Mouse (Mus musculus): ENCODE results near the gene Zfp988. TPM values are rescaled to one million over a fixed set of nuclear protein-coding genes. Genes with fewer than 3 reads are reported as not detected.
A peak's percentile ranks its signal among the peaks of the same experiment; 100 is the strongest.
"Not testable (repeated sequence)": the region's sequence is repeated elsewhere in the genome, so short reads cannot be mapped to it uniquely, and the experiment has no call there.

Zfp988 gene
- under 1 TPM; 0.19 to 0.30 TPM for total RNA-seq (2021)

DNA sequence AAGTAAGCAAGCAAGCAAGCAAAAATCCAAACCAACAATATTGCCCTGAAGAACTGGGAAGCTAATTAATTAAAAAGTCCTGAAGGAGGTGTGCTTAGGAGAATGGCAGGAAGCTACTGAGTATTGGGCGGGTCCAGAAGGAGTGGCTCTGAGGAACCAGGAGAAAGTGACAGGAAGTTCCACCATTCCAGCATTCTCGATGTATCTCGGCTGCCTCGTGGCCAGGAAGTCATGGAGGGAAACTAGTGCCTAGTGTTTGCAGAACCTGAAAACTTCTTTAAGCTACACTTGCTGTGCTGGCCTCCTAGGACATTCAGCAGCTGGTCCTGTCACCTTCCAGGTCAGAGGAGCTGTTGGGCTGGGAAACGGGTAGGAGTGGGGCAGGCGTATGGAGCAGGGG is at the start of gene Zfp988:
TSS of gene Zfp988 (plus strand) at position 239 of the 400 bp plus-strand sequence.
- intact Hi-C loops (cut with DNase I); DNase-seq (ENCODE audit: extremely low spot score in 1 of 2, low spot score in 2 of 2): not testable (repeated sequence)

DNA sequence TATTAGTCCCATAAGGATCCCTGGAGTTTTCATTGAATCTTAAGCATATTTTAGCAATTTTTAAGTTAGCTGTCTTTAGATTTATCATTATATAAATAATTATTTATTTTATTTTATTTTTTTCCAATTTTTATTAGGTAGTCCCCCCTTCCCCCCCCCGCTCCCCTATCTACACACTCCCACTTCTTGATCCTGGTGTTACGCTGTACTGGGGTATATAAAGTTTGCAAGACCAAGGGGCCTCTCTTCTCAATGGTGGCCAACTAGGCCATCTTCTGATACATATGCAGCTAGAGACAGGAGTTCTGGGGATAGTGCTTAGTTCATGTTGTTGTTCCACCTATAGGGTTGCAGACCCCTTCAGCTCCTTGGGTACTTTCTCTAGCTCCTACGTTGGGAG is 42.8 kb upstream of the Zfp988 start:
- DNase-seq (ENCODE audit: extremely low spot score in 1 of 2, low spot score in 2 of 2); intact Hi-C loops (cut with DNase I): not testable (repeated sequence)

DNA sequence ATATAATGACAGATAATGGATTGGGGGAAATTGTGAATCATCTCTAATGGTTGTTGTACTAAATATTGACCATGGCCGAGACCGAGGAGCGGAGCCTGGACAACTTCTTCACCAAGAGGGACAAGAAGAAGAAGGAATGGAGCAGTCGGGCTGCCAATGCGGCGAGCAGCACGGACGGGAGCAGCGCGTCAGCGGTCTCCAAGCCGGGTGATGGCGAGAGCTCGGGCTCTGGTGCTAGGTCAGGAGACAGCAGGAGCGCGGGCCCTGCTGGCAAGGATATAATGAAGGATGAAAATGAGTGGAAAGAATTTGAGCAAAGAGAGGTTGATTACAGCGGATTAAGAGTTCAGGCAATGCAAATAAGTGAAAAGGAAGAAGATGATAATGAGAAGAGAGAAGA is 38.2 kb upstream of the Zfp988 start:
- intact Hi-C loops (cut with DNase I), result not testable (repeated sequence)

DNA sequence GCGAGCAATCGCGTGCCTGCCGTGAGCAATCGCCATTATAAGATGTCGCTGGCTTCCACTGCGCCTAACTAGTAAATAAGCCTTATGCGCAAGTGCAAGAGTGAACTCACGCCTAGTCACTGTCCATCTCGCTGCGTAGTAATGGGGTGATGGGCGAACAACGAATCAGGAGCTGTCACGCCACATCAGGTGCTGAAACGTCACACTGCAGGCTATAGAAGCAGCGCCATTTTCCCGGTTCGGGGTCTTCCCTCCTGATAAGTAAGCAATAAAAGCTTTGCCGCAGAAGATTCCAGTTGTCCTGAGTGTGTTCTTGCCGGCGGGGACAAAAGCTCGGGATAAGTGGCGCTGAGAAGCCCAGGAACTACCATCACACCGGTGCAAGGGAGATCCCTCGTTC is 36.7 kb upstream of the Zfp988 start:
- DNase-seq (ENCODE audit: extremely low spot score in 1 of 2, low spot score in 2 of 2); intact Hi-C loops (cut with DNase I): not testable (repeated sequence)

More for the DNA sequence above, 38.2 kb upstream of the Zfp988 start:
- DNase-seq (ENCODE audit: extremely low spot score in 1 of 2, low spot score in 2 of 2), result not testable (repeated sequence)

- intact Hi-C loops (cut with DNase I); DNase-seq (ENCODE audit: extremely low spot score in 1 of 2, low spot score in 2 of 2): not testable (repeated sequence)
Measured at GRCm38 (mm10) chr4:147270026-147270425, 35.4 kb upstream of the Zfp988 start.

DNA sequence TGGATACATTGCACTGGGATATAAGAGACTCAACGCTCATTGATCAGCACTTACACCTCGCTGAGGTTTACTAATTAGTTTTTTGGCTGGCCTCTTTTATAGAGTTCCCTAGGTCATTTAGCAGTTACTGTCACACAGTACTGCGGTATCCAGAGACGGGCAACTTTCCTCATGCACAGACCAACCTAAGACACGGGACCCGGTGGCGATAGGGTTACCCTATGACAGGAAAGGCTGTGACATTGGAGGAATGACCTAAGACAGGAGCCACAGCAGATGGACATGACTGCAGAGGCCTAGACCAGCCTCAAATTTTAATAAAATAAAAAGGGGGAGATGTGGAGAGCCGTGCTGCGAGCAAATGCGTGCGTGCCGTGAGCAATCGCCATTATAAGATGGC is 33.9 kb upstream of the Zfp988 start:
- intact Hi-C loops (cut with DNase I), result not testable (repeated sequence)

DNA sequence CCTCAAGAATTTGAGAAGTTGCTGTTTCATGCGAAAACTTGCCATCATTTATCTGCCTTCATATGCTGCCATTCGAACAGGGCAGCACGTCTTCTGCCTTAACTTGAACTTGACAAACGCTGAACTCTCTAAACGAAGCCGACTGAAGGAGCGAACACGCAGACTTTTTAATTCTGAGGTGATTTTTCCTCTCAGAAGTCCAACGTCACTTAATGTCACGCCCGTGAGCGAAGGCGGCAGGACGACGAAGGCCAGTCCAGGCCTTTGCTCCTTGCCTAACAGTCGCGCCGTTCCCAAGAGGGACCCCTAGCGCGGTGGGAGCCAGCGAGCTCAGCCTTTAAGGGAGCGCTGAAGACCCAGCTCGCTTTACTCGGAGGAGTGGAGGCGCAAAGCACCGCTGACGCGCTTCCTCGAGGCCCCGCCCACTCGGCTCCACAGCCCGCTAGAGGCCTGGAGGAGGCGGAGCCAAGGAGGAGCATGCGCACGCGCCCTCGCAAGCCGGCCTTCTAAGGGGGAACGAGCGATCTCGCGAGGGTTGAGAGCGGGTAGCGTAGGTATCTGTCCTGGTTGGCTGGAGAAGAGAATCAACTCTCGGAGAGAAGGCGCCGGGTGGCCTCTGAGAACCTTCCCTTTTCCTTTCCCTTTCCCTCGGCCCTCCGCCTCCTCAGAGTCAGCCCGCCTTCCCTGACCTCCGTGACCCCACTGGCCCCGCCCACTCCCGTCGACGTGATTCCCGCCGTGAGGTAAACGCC is 30.3 kb upstream of the Zfp988 start:
- peak in 1 of 2 experiments; percentile 50 for DNase-seq (ENCODE audit: extremely low spot score in 1 of 2, low spot score in 2 of 2)
- intact Hi-C loops (cut with DNase I), result not testable (repeated sequence)

More for the DNA sequence above, 33.9 kb upstream of the Zfp988 start:
- DNase-seq (ENCODE audit: extremely low spot score in 1 of 2, low spot score in 2 of 2), result not testable (repeated sequence)

DNA sequence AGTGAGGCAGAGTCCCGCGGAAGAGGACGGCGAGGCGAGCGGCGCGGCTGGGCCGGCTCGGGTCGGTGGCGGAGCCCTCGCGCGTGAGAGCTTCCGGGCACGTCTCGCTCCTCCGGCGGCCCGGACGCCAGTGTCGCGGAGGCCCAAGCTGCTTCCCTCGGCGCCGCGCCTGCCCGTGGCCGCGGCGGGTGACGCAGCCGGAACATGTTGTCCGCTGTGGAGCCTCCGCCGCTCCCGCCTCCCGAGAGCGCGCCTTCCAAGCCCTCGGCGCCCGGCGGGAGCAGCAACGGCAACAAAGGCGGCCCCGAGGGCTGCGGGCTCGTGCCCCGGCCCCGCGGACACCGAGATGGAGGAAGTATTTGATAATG is 29.7 kb upstream of the Zfp988 start:
- DNase-seq (ENCODE audit: extremely low spot score in 1 of 2, low spot score in 2 of 2); intact Hi-C loops (cut with DNase I): not testable (repeated sequence)

DNA sequence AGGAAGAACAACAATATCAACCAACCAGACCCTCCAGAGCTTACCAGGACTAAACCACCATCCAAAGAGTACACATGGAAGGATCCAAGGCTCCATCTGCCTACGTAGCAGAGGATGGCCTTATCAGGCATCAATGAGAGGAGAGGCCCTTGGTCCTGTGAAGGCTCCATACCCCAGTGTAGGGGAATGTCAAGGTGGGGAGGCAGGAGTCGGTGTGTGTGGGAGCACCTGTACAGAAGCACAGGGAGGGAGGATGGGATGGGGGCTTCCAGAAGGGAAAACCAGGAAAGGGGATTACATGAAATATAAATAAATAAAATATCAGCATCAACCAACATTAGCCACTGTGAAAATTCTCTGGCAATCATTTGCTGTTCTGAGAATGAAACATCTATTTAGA is 25.1 kb upstream of the Zfp988 start:
- DNase-seq (ENCODE audit: extremely low spot score in 1 of 2, low spot score in 2 of 2), result peak in 1 of 2 experiments; percentile 25
- intact Hi-C loops (cut with DNase I), result not testable (repeated sequence)

DNA sequence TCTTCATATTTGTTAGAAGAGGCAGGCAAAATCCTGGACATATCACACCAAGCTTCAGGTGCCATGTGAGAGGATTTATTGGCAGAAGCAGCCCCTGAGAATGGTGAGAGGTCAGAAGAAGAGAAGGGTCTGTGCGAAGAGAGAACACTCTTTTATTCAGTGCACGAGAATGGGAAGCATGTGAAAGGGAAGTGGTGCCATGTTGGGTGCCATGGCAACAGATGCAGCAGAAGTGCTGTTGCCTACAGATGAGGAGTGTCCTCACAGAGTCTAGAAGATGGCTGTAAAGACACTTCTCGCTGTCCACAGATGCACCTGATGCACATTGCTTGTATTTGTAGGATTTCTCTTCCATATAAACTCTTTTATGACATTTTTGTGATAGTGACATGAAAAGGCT is 6.9 kb upstream of the Zfp988 start:
- DNase-seq (ENCODE audit: extremely low spot score in 1 of 2, low spot score in 2 of 2); intact Hi-C loops (cut with DNase I): not testable (repeated sequence)

DNA sequence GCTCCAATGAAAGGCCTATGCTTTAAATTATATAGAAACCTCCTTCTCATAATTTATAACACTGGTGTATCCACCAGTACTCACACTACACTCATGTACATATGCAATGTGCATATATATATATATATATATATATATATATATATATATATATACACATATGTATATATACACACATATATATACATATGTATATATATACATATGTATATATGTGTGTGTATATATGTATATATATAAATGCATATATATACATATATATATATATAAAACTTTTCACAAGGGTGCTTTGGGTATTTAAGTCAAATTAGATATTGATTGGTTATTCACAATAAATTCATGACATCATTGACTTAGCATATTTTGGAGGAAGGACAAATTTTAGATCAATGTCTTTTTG is 3.1 kb upstream of the Zfp988 start:
- DNase-seq (ENCODE audit: extremely low spot score in 1 of 2, low spot score in 2 of 2); intact Hi-C loops (cut with DNase I): not testable (repeated sequence)

GRCm38 (mm10) chr4:147335036-147335690 is 29.7 kb downstream of the Zfp988 start:
- intact Hi-C loops (cut with DNase I); DNase-seq (ENCODE audit: extremely low spot score in 1 of 2, low spot score in 2 of 2): not testable (repeated sequence)

DNA sequence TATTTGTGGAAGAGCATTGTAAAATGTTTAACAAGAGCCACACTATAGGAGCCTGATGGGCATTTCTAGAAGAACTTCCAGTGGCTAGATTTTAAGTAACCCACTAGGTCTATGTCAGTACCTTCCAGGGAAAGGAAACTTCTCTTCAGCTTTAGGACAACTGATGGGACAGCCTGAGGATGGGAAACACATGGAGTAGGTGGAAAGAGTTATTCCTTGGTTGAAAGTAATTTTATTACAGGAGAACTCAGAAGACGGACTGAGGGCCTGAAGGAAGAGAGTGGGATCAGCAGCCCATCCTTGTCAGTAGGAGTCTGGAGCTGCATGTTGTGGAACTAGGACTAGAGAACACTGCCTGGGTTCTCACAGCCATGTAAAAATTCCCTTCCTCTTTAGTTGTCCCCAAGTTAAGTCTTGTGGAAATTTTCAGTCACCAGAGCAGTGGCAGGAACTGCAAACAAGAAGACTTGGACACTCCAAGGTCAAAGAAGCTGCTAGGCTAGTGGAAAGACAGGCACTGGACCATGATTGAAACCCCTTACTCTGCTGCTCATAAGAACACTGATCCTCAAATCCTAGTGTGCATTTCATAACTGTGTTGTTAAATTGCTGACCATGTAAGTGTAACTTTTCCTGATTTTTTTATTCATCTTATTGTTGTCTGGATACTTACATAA is 30.4 kb downstream of the Zfp988 start:
- DNase-seq (ENCODE audit: extremely low spot score in 1 of 2, low spot score in 2 of 2); intact Hi-C loops (cut with DNase I): not testable (repeated sequence)

DNA sequence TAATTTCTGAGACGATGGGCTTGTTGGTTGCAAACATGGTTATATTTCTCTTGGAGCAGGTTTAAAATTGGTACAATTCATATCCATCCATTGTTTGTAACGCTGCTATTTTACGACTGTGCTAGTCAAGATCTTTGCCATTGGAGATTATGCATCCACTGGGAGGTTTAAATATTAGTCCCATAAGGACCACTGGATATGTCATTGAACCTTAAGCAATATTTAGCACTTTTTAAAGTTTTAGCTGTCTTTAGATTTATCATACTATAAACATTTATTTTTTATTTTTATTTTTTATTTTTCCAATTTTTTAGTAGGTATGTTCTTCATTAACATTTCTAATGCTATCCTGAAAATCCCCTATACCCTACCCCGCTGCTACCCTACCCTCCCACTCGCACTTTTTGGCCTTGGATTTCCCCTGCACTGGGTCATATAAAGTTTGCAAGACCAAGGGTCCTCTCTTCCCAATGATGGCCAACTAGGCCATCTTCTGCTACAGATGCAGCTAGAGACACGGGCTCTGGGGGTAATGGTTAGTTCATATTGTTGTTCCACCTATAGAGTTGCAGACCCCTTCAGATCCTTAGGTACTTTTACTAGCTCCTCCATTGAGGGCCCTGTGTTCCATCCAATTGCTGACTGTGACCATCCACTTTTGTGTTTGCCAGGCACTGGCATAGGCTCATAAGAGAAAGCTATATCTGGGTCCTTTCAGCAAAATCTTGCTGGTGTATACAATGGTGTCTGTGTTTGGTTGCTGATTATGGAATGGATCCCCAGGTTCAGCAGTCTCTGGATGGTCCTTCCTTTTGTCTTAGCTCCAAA is 31.1 kb downstream of the Zfp988 start:
- intact Hi-C loops (cut with DNase I), result not testable (repeated sequence)
- peak in 1 of 2 experiments; percentile 33 for DNase-seq (ENCODE audit: extremely low spot score in 1 of 2, low spot score in 2 of 2)

DNA sequence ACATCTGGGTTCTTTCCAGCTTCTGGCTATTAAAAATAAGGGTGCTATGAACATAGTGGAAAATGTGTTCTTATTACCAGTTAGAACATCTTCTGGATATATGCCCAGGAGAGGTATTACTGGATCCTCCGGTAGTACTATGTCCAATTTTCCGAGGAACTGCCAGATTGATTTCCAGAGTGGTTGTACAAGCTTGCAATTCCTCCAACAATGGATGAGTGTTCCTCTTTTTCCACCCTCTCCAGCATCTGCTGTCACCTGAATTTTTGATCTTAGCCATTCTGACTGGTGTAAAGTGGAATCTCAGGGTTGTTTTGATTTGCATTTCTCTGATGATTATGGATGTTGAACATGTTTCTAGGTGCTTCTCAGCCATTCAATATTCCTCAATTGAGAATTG is 32.0 kb downstream of the Zfp988 start:
- DNase-seq (ENCODE audit: extremely low spot score in 1 of 2, low spot score in 2 of 2); intact Hi-C loops (cut with DNase I): not testable (repeated sequence)

DNA sequence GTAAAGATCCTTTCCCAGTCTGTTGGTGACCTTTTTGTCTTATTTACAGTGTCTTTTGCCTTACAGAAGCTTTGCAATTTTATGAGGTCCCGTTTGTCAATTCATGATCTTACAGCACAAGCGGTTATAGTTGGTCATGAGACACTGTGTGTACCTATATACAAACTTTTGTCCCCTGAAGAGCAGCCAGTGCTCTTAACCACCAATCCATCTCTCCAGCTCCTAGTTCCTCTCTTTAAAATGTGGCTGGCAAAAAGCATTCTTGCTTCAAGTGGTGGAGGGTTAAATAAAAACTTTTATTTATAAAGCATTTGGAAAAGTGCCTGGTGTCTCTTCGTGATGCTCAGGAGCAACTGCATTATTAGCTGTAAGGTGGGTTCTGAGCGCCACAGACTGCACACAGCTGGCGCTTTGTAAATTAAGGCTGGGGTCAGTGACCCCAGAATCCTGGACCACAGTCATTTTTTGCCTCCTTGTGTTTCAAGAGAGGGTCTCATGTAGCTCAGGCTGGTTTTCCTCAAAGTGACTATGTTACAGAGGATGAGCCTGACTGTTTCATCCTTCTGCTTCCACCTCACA is 32.6 kb downstream of the Zfp988 start:
- intact Hi-C loops (cut with DNase I), result no loop called here

DNA sequence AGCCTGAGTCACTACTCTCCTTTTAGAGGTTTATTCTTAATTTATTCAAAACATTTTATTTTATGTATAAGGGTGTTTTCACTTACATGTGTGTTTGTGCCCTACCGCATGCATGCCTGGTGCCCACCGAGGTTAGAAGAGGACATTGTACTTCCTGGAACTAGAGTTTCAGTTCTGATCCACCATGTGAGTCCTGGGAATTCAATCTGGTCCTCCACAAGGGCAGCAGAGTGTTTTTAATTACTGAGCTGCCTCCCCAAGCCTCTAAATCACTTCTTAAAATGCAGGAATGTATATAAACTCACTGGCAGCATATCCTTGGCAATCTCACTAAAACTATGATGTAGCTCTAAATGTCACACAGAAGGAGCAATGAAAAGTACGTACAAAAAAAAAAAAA is 33.2 kb downstream of the Zfp988 start:
- DNase-seq (ENCODE audit: extremely low spot score in 1 of 2, low spot score in 2 of 2); intact Hi-C loops (cut with DNase I): not testable (repeated sequence)

More for the DNA sequence above, 32.6 kb downstream of the Zfp988 start:
- DNase-seq (ENCODE audit: extremely low spot score in 1 of 2, low spot score in 2 of 2), result no peak

DNA sequence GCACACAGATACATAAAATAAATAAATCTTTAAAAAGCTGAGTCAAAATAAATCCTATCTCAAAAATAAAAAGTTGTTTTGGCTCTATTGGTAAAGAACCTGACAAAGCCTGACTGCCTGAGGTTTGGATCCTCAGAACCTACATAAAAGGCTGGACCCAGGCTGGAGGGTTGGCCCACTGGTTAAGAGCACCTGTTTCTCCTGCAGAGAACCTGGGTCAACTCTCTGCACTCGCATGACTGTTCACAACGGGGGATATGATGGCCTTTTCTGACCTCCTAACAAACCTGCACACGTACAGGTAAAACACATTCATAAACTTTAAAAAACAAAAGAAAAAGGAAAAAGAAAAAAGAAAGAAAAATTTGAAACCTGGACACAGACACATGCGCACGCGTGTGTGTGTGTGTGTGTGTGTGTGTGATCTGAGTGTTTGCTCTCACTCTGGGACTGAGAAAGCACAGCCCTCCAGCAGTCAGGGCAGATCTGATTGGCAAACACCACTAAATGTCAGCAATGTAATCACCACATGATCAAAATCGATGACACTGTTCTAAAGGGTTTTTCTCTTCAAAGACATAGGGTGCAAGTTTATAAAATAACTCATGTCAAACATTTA is 34.2 kb downstream of the Zfp988 start:
- DNase-seq (ENCODE audit: extremely low spot score in 1 of 2, low spot score in 2 of 2), result peak in 1 of 2 experiments; percentile 51

More for the DNA sequence above, 34.2 kb downstream of the Zfp988 start:
- intact Hi-C loops (cut with DNase I), result not testable (repeated sequence)

All from left cerebral cortex, postnatal 10 days (tissue).